Mouse (Mus musculus) cerebellum, adult 2 months (tissue): ENCODE data around the gene Mlip.

ENCODE experiments used
- CTCF ChIP-seq: fragments of 200-500 bp; IDR thresholded peaks from 2 replicates; pipeline ENCODE4 v1.5.1; 2011; ENCODE audit warnings: low read depth, mild to moderate bottlenecking, control low read depth, low read length, moderate library complexity, borderline replicate concordance; ENCODE audit not compliant: insufficient read depth
- POLR2A ChIP-seq: fragments of 200-500 bp; IDR thresholded peaks from 2 replicates; pipeline ENCODE4 v1.6.1; 2011; ENCODE audit warnings: low read length, control low read depth, borderline replicate concordance; ENCODE audit not compliant: insufficient read depth

- TF ChIP-seq POLR2A (no peak), CTCF (no peak)
These were observed 1.2 kb upstream of the Mlip start for GRCm38 (mm10) chr9:77353942-77354341.
